Mouse (Mus musculus) midbrain, embryonic 10.5 days (tissue): Measurements from ENCODE around the gene Cxcl5. TPM values are rescaled to one million over a fixed set of nuclear protein-coding genes. Genes with fewer than 3 reads are reported as not detected.

Experiments used
- DNase-seq: peaks from one replicate; pipeline ENCODE4 v3.0.0-alpha.2; 2017; ENCODE audit warnings: low spot score
- H3K27ac ChIP-seq: fragments of 300-500 bp; sonication (generic); replicated peaks from 2 replicates; pipeline ENCODE4 v1.5.1; 2016; ENCODE audit warnings: mild to moderate bottlenecking
- H3K27me3 ChIP-seq: fragments of 300-500 bp; sonication (generic); 2 replicates; pipeline ENCODE4 v1.6.1; 2016; ENCODE audit warnings: low read depth, mild to moderate bottlenecking; ENCODE audit not compliant: poor library complexity, severe bottlenecking
- H3K36me3 ChIP-seq: fragments of 300-500 bp; sonication (generic); 2 replicates; pipeline ENCODE4 v1.6.1; 2016; ENCODE audit warnings: mild to moderate bottlenecking, moderate library complexity
- H3K4me1 ChIP-seq: fragments of 300-500 bp; sonication (generic); 2 replicates; pipeline ENCODE4 v1.6.1; 2016
- H3K4me3 ChIP-seq: fragments of 300-500 bp; sonication (generic); 2 replicates; pipeline ENCODE4 v1.5.1; 2016; ENCODE audit warnings: mild to moderate bottlenecking, moderate library complexity
- H3K9me3 ChIP-seq: fragments of 300-500 bp; sonication (generic); replicated peaks from 2 replicates; pipeline ENCODE4 v1.6.1; 2016; ENCODE audit warnings: mild to moderate bottlenecking
- WGBS: fragments of 180-500 bp; shearing (Covaris S2); methylation state at CpG from one replicate; pipeline ENCODE4 v1.1.7; 2016; 5-methylcytosine and 5-hydroxymethylcytosine counted together
- polyA plus RNA-seq: library from polyadenylated mRNA; unstranded; fragments of >200 nt; fragmentation: Nextera tagmentation; extraction: Ambion mirVana; gene quantifications from 2 replicates; pipeline ENCODE4 v1.2.1, GENCODE M21; 2016

Cxcl5 gene
- polyA plus RNA-seq = 0.07 TPM in 1 of 2 replicates, not detected in the other

DNA sequence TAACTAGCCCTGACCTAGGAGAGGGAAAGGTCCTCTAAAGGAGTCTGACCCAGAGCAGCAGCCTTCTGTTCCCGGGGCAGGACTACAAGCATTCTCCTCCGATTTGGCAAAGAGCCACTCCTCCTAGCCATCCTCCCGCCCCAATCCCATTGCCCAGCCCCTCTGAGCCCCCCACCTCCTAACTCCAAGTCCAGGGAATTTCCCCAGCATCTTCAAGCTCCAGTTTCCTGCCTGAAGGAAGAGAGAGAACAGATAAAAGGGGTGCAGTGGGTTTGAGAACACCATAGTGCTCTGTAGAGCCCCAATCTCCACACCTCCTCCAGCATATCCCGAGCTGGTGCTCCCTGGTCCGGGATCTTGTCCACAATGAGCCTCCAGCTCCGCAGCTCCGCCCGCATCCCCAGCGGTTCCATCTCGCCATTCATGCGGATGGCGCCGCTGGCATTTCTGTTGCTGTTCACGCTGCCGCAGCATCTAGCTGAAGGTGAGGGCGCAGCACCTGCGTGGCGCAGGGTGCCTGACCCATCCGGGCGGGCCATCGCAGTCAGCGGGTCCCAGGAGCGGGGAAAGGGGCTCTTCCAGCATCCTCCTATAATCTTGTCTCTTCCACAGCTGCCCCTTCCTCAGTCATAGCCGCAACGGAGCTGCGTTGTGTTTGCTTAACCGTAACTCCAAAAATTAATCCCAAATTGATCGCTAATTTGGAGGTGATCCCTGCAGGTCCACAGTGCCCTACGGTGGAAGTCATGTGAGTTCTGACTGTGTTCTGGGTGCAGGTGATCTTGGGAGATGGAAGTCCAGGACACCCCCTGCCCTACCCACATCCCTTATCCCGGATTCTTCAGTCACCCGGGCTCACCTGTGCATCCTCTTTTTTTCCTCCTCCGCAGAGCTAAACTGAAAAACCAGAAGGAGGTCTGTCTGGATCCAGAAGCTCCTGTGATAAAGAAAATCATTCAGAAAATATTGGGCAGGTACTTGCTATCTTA, at the start of gene Cxcl5:
Gene Cxcl5 (plus strand): TSS at position 284 of the 989 bp plus-strand sequence.
- Histone ChIP-seq H3K4me3 (peak within 1 kb of the TSS; percentile 57), H3K9me3 (no peaks in the 10 kb centered on the region), H3K4me1 (peaks cover 44% of the 10 kb centered on the region), H3K27ac (no peak within 1 kb of the TSS), H3K36me3 (no peaks in the 10 kb centered on the region), H3K27me3 (peaks cover 46% of the 10 kb centered on the region)
- peak; percentile 44 for DNase-seq
- WGBS = 4% methylated on average over 32 of the region's 32 CpGs

DNA sequence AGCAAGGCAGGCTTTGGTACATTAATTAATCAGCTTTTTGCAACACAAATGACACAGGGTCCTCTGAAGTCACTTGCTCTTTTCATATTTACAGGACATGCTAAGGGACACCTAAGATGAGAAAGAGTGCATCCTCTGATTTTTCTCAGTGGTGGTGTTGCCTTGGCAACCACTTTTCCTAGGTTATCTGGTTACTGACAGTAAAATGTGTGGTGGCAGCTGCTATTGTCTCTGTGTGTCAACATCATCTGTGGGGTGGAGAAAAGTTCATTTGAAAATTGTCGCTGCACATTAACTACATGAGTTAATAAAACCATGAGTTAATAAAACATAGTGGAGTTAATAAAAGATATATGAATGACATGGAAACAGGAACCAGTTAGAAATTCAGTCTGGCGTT, 47.8 kb upstream of the Cxcl5 start:
- no peak for DNase-seq
- WGBS = 84% methylated on average over 2 of the region's 2 CpGs

DNA sequence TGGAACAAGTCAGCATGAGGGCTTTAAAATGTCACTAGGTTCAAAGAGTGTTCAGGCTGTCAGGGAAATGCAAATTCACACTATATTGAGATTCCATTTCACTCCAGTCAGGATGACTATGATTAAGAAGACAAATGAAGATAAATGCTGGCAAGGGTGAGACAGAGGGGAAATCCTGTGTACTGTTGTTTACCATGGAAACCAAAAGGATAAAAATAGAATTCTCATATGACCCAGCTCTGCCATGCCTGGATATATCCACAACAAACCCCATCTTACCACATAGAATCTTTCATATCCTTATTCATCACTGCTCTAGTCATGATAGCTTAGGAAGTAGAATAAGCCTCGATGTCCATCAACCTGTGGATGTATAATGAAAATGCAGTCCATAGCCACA, 41.2 kb upstream of the Cxcl5 start:
- no peaks in the 10 kb centered on the region for H3K9me3 ChIP-seq
- no peaks in the 10 kb centered on the region for H3K36me3 ChIP-seq
- no peak for DNase-seq
- H3K27ac ChIP-seq = no peak overlapping the region
- 98% methylated on average over 1 of the region's 1 CpGs for WGBS
- no peaks in the 10 kb centered on the region for H3K27me3 ChIP-seq
- no peaks in the 10 kb centered on the region for H3K4me1 ChIP-seq
- no peak overlapping the region for H3K4me3 ChIP-seq

More for the DNA sequence above, 47.8 kb upstream of the Cxcl5 start:
- Histone ChIP-seq H3K9me3 (no peaks in the 10 kb centered on the region), H3K36me3 (no peaks in the 10 kb centered on the region), H3K4me3 (no peak overlapping the region), H3K27me3 (no peaks in the 10 kb centered on the region), H3K4me1 (peaks cover 2% of the 10 kb centered on the region; the same call in 1 of the 2 replicates), H3K27ac (no peak overlapping the region)

DNA sequence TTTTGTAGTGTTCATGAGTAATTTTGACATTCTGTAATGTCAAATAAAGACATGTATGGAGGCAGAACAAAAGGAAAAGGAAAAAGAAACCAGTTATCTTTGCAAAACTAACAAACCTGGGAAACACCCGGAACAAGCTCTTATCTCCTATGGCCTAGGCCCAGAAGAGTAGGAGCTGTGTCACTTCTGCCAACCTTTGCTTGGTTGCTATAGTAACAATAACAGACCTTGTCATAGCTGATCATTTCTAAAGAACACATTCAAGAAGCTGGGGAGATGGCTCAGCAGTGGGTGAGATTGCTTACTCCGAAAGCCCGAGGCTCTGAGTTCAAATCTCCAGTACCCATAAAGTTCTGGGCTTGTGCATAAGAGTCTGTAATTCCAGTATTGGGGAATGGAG, 36.5 kb upstream of the Cxcl5 start:
- 96% methylated on average over 3 of the region's 3 CpGs for WGBS

DNA sequence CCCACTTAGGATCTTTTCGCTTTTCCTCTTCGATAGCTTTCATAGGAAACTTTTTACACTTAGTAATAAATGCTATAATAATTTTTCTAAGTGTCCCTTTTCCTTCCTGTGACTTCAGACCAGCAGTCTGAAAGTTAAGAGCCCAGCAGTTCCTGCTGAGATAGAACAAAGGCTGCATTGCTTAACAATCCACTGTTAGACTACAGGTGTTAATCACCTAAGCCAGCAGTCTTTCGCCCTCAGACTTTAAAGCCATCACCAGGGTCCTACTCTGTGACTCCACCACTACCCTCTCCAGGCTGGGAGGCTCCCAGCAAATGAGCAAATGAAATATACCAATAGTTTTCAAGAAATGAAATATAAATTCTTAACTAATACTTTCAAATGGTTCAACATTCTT, 30.9 kb upstream of the Cxcl5 start:
- H3K36me3 ChIP-seq = no peaks in the 10 kb centered on the region
- no peak for DNase-seq
- H3K27me3 ChIP-seq = no peaks in the 10 kb centered on the region
- no peaks in the 10 kb centered on the region for H3K4me1 ChIP-seq
- no peaks in the 10 kb centered on the region for H3K9me3 ChIP-seq
- 79% methylated on average over 3 of the region's 3 CpGs for WGBS
- H3K4me3 ChIP-seq = no peak overlapping the region
- no peak overlapping the region for H3K27ac ChIP-seq

More for the DNA sequence above, 36.5 kb upstream of the Cxcl5 start:
- H3K4me3 ChIP-seq = no peak overlapping the region
- DNase-seq = no peak
- H3K27me3 ChIP-seq = no peaks in the 10 kb centered on the region
- H3K9me3 ChIP-seq = no peaks in the 10 kb centered on the region
- H3K36me3 ChIP-seq = no peaks in the 10 kb centered on the region
- H3K4me1 ChIP-seq = no peaks in the 10 kb centered on the region
- no peak overlapping the region for H3K27ac ChIP-seq

DNA sequence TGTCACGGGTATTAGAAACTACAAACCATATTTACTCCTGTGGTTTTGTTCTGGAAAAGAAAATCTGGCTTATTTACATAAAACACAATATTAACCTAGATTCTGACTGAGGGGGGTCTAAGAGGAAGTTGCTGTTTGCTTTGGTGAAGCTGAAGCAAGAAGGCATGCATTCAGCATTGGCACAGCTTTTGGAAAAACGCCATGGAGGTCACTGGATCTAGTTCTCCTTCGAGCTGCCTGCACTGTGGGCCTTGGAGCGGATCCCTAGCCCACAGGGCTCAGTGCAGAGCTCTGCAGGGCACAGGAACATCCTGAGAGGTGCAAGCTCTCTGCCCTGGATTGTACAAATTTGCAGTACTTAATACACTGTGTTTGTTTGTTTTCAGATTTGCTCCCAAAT, 27.7 kb upstream of the Cxcl5 start:
- 90% methylated on average over 4 of the region's 4 CpGs for WGBS

DNA sequence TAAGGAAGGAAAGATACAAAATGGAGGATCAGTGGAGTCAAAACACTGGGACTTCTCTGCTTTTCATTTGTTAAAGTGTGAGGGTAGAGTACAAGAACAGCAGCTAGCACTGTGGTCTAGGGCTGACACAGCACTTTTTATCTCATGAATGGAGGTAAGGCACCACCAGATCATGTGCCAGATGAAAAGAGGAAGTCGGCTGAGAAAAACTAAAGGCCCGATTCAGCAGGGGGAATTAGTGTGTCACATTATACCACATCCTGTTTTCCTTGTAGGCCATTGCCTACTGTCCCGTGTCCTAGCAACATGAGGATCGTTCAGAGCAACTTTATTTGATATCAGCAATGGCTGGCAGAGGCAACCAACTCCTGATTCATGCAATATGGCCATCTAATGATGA, 17.1 kb upstream of the Cxcl5 start:
- Histone ChIP-seq H3K9me3 (no peaks in the 10 kb centered on the region), H3K27me3 (no peaks in the 10 kb centered on the region), H3K36me3 (no peaks in the 10 kb centered on the region), H3K27ac (no peak overlapping the region), H3K4me1 (no peaks in the 10 kb centered on the region), H3K4me3 (no peak overlapping the region)
- 76% methylated on average over 4 of the region's 4 CpGs for WGBS
- no peak for DNase-seq

More for the DNA sequence above, 27.7 kb upstream of the Cxcl5 start:
- no peak for DNase-seq
- H3K9me3 ChIP-seq = no peaks in the 10 kb centered on the region
- H3K4me1 ChIP-seq = no peaks in the 10 kb centered on the region
- no peak overlapping the region for H3K4me3 ChIP-seq
- no peak overlapping the region for H3K27ac ChIP-seq
- no peaks in the 10 kb centered on the region for H3K27me3 ChIP-seq
- no peaks in the 10 kb centered on the region for H3K36me3 ChIP-seq

DNA sequence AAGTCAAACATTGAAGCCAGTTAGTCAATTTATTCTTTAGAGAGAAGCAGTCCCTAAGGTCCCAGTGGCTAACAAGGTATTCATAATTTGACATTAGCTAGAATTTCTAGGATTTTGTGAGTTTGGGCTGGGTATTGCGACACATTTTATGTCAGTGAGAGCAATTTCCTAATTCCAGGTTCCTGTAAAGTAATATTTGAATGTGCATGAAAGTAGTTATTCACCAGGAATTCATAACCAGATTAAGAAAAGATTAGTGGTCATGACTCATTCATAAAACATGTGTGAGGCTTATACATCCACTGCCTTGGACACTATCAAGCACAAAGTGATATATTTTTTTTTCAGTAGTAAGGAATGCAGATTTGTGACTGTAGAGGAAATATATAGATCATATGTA, 5.2 kb upstream of the Cxcl5 start:
- Histone ChIP-seq H3K4me3 (no peak overlapping the region), H3K27ac (no peak overlapping the region), H3K9me3 (no peaks in the 10 kb centered on the region), H3K36me3 (no peaks in the 10 kb centered on the region), H3K4me1 (peaks cover 30% of the 10 kb centered on the region), H3K27me3 (peaks cover 21% of the 10 kb centered on the region)
- WGBS = 87% methylated on average over 1 of the region's 1 CpGs
- no peak for DNase-seq

DNA sequence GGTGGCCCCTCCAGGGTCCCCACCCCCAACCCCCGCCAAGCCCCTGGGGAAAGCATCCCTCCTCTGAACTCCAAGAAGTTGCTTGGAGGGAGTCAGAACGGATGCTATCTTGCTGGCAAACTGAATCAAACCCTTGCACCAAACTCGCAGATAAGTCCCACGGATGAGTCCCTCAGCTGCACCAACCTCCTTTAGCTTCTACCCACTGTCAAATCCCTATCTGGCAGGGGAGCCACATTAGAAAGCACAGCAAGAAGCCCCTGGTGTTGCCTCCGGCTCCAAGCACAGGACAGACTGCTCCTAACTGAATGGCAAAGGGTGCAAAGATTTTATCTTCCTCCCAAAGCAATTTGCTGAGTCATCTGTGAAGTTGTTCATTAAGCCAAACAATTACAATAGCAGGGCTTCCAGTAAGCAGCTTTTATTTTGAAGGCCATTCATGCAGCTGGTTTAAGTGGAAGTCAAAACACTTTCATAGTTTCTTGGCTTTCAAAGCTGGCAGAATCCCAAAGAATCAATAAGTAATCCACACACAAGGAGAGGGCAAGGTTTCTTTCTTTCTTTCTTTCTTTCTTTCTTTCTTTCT, 1.0 kb upstream of the Cxcl5 start:
- Histone ChIP-seq H3K27me3 (peaks cover 46% of the 10 kb centered on the region), H3K27ac (no peak overlapping the region), H3K4me1 (peaks cover 44% of the 10 kb centered on the region), H3K36me3 (no peaks in the 10 kb centered on the region), H3K4me3 (no peak overlapping the region), H3K9me3 (no peaks in the 10 kb centered on the region)
- WGBS = 33% methylated on average over 5 of the region's 5 CpGs
- DNase-seq = no peak

DNA sequence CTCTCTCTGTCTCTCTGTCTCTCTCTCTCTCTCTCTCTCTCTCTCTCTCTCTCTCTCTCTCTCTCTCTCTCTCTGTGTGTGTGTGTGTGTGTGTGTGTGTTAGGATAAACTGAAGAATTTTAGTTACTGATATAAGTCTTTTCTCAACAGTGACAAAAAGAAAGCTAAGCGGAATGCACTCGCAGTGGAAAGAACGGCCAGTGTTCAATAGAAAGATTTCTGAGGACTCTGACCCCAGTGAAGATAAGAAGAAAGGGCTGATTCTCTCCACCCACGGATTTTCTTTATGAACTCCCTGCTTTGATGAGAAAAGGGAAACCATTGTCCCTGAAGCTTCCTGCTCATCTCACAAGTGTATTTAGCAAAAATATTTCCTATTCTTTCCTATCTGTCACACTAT, 1.1 kb downstream of the Cxcl5 start:
- Histone ChIP-seq H3K27ac (no peak overlapping the region), H3K4me3 (no peak overlapping the region), H3K4me1 (peaks cover 40% of the 10 kb centered on the region), H3K36me3 (no peaks in the 10 kb centered on the region), H3K27me3 (peaks cover 46% of the 10 kb centered on the region), H3K9me3 (no peaks in the 10 kb centered on the region)
- no peak for DNase-seq
- 54% methylated on average over 4 of the region's 4 CpGs for WGBS

DNA sequence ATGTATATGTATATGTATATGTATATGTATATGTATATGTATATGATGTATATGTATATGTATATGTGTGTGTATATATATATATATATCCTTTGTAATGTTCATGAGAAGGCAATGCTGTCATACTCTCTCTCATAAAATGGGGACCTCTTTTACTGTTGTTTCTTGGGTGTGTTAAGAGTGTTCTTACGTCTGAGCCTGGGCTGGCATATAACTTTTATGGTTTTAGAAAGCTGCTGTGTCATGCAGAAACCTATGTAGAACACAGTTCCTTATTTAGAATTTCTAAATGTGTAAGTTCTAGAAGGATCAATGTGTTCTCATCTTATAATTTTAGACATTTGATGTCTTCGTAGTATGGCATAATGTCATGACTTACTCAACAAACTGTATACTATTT, 1.7 kb downstream of the Cxcl5 start:
- 94% methylated on average over 2 of the region's 2 CpGs for WGBS
- H3K4me3 ChIP-seq = no peak overlapping the region
- H3K36me3 ChIP-seq = no peaks in the 10 kb centered on the region
- H3K4me1 ChIP-seq = peaks cover 35% of the 10 kb centered on the region
- no peaks in the 10 kb centered on the region for H3K9me3 ChIP-seq
- no peak overlapping the region for H3K27ac ChIP-seq
- H3K27me3 ChIP-seq = peaks cover 46% of the 10 kb centered on the region
- DNase-seq = no peak

DNA sequence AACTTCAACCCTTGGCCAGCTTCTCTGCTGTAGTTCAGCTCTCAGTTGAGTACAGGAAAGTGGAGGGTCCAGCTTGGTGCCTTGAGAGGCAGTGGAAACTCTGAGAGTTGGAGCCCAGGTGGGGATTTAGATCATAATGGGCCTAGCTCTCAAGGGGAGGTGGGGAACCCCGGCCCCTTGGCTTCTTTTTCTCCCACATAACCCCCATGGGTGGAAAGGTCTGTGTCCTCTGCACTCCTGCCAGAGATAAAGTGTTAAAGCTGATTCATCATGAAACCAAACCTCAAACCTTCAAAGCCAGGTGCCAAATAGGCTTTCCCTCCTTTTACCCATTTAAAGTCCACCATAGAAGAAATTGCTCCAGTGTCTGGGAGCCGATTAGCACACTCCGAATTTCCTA, 2.7 kb downstream of the Cxcl5 start:
- 88% methylated on average over 3 of the region's 3 CpGs for WGBS
- Histone ChIP-seq H3K27ac (no peak overlapping the region), H3K4me3 (no peak overlapping the region), H3K27me3 (peaks cover 46% of the 10 kb centered on the region), H3K36me3 (no peaks in the 10 kb centered on the region), H3K4me1 (peaks cover 26% of the 10 kb centered on the region), H3K9me3 (no peaks in the 10 kb centered on the region)
- DNase-seq = no peak
